Mouse (Mus musculus) cerebellum, adult 18-20 months (tissue): Measurements from ENCODE around the gene Ints2.
"Not testable (repeated sequence)": the region's sequence is repeated elsewhere in the genome, so short reads cannot be mapped to it uniquely, and the experiment has no call there.

Experiments
- DNase-seq, 2 experiments: peaks; one replicate each; pipeline ENCODE4 v3.0.0; 2021

Gene Ints2

GRCm38 (mm10) chr11:86257460-86258076 lies at the start of gene Ints2:
Gene Ints2 (minus strand): TSS chr11:86257575.
- DNase-seq, result peak; percentile 95 to 98

GRCm38 (mm10) chr11:86292201-86292600 lies 34.8 kb upstream of the Ints2 start:
- not testable (repeated sequence) for DNase-seq

GRCm38 (mm10) chr11:86291714-86292113 lies 34.3 kb upstream of the Ints2 start:
- no peak for DNase-seq

GRCm38 (mm10) chr11:86285729-86286128 lies 28.4 kb upstream of the Ints2 start:
- DNase-seq, result no peak

- DNase-seq, result no peak
Measured at GRCm38 (mm10) chr11:86278442-86279102, 21.2 kb upstream of the Ints2 start.

GRCm38 (mm10) chr11:86257054-86257453 lies 321 bp downstream of the Ints2 start:
- no peak for DNase-seq

- no peak for DNase-seq
Measured at GRCm38 (mm10) chr11:86253342-86253741, 4.0 kb downstream of the Ints2 start.

GRCm38 (mm10) chr11:86232446-86232845 lies 24.9 kb downstream of the Ints2 start:
- DNase-seq, result no peak

GRCm38 (mm10) chr11:86231781-86232350 lies 25.5 kb downstream of the Ints2 start:
- no peak for DNase-seq

GRCm38 (mm10) chr11:86226646-86227180 lies 30.7 kb downstream of the Ints2 start:
- DNase-seq, result no peak

GRCm38 (mm10) chr11:86225761-86226160 lies 31.6 kb downstream of the Ints2 start:
- DNase-seq, result no peak

GRCm38 (mm10) chr11:86211803-86212202 lies 45.6 kb downstream of the Ints2 start:
- DNase-seq, result no peak

GRCm38 (mm10) chr11:86209123-86209522 lies 48.3 kb downstream of the Ints2 start:
- DNase-seq, result no peak

- no peak for DNase-seq
Measured at GRCm38 (mm10) chr11:86205876-86206275, 51.5 kb downstream of the Ints2 start.

- no peak for DNase-seq
Measured at GRCm38 (mm10) chr11:86205031-86205430, 52.3 kb downstream of the Ints2 start.

GRCm38 (mm10) chr11:86201901-86202675 lies 55.3 kb downstream of the Ints2 start:
- DNase-seq, result peak; percentile 22 to 26

- DNase-seq, result peak; percentile 91 to 92
Measured at GRCm38 (mm10) chr11:86201037-86201786, 56.2 kb downstream of the Ints2 start, which contains the start of gene Brip1. Gene Brip1 (minus strand): TSS chr11:86201193.

GRCm38 (mm10) chr11:86200460-86201021 lies 56.8 kb downstream of the Ints2 start:
- no peak for DNase-seq

- DNase-seq, result no peak
Measured at GRCm38 (mm10) chr11:86199733-86200132, 57.6 kb downstream of the Ints2 start.

GRCm38 (mm10) chr11:86185224-86185623 lies 72.2 kb downstream of the Ints2 start:
- DNase-seq, result not testable (repeated sequence)

- DNase-seq, result no peak
Measured at GRCm38 (mm10) chr11:86175833-86176232, 81.5 kb downstream of the Ints2 start.

GRCm38 (mm10) chr11:86174173-86174572 lies 83.2 kb downstream of the Ints2 start:
- DNase-seq, result peak; percentile 18 to 33
